Mouse (Mus musculus): ENCODE results near the gene Gpr153. TPM values are rescaled to one million over a fixed set of nuclear protein-coding genes. Genes with fewer than 3 reads are reported as not detected.
A peak's percentile ranks its signal among the peaks of the same experiment; 100 is the strongest.

Gene Gpr153
- polyA plus RNA-seq, 1 experiment: 7.9 TPM

- H3K27me3 ChIP-seq (ENCODE audit: control insufficient read depth, insufficient read depth, low read length, poor library complexity, severe bottlenecking): no peaks in the 10 kb centered on the region
- no peaks in the 10 kb centered on the region for H3K9me3 ChIP-seq (replicated peaks; ENCODE audit: control insufficient read depth, insufficient read depth, low read length, poor library complexity, severe bottlenecking)
- H3K4me3 ChIP-seq (ENCODE audit: low read depth, low read length): no peak overlapping the region
- TF ChIP-seq CTCF (IDR thresholded peaks at IDR 0.05; ENCODE audit: low read depth, low read length) (peak; percentile 79), EP300 (IDR thresholded peaks at IDR 0.05; ENCODE audit: insufficient read depth, low read depth, low read length) (no peak)
- H3K27ac ChIP-seq (ENCODE audit: insufficient read depth, low read length): no peak overlapping the region
- peaks cover 8% of the 10 kb centered on the region for H3K4me1 ChIP-seq (ENCODE audit: control insufficient read depth, insufficient read depth, low read length)
- H3K36me3 ChIP-seq (ENCODE audit: control insufficient read depth, insufficient read depth, low read length, poor library complexity, severe bottlenecking): peaks cover 58% of the 10 kb centered on the region
- peak overlapping the region; percentile 30 for H3K9ac ChIP-seq (ENCODE audit: low read depth, poor library complexity, severe bottlenecking)
Observed at GRCm38 (mm10) chr4:152328691-152329090, 54.7 kb downstream of the Gpr153 start.

GRCm38 (mm10) chr4:152332952-152333351 is 58.9 kb downstream of the Gpr153 start:
- Histone ChIP-seq H3K4me3 (ENCODE audit: low read depth, low read length) (no peak overlapping the region), H3K9me3 (replicated peaks; ENCODE audit: control insufficient read depth, insufficient read depth, low read length, poor library complexity, severe bottlenecking) (no peaks in the 10 kb centered on the region), H3K9ac (ENCODE audit: low read depth, poor library complexity, severe bottlenecking) (no peak overlapping the region), H3K36me3 (ENCODE audit: control insufficient read depth, insufficient read depth, low read length, poor library complexity, severe bottlenecking) (peaks cover 56% of the 10 kb centered on the region), H3K27me3 (ENCODE audit: control insufficient read depth, insufficient read depth, low read length, poor library complexity, severe bottlenecking) (no peaks in the 10 kb centered on the region), H3K4me1 (ENCODE audit: control insufficient read depth, insufficient read depth, low read length) (peaks cover 8% of the 10 kb centered on the region), H3K27ac (ENCODE audit: insufficient read depth, low read length) (0 out of 2 replicates have a peak overlapping the region, but pooled peaks have one; percentile 16)
- TF ChIP-seq EP300 (IDR thresholded peaks at IDR 0.05; ENCODE audit: insufficient read depth, low read depth, low read length) (no peak), POLR2A (IDR thresholded peaks at IDR 0.05; ENCODE audit: insufficient read depth, low read length) (no peak), CTCF (IDR thresholded peaks at IDR 0.05; ENCODE audit: low read depth, low read length) (peak; percentile 100)

- Histone ChIP-seq H3K27ac (ENCODE audit: insufficient read depth, low read length) (no peak overlapping the region), H3K36me3 (ENCODE audit: control insufficient read depth, insufficient read depth, low read length, poor library complexity, severe bottlenecking) (peaks cover 53% of the 10 kb centered on the region), H3K9me3 (replicated peaks; ENCODE audit: control insufficient read depth, insufficient read depth, low read length, poor library complexity, severe bottlenecking) (no peaks in the 10 kb centered on the region), H3K9ac (ENCODE audit: low read depth, poor library complexity, severe bottlenecking) (no peak overlapping the region), H3K4me3 (ENCODE audit: low read depth, low read length) (no peak overlapping the region), H3K4me1 (ENCODE audit: control insufficient read depth, insufficient read depth, low read length) (peaks cover 8% of the 10 kb centered on the region), H3K27me3 (ENCODE audit: control insufficient read depth, insufficient read depth, low read length, poor library complexity, severe bottlenecking) (no peaks in the 10 kb centered on the region)
- TF ChIP-seq POLR2A (IDR thresholded peaks at IDR 0.05; ENCODE audit: insufficient read depth, low read length) (no peak), CTCF (IDR thresholded peaks at IDR 0.05; ENCODE audit: low read depth, low read length) (no peak)
Observed at GRCm38 (mm10) chr4:152333587-152333986, 59.6 kb downstream of the Gpr153 start.

Other genes with a start within 250 kb of the Gpr153 start
- 13.4 and 13.5 TPM in 2 replicates for gene Zbtb48, start 246.6 kb upstream of the Gpr153 start, polyA plus RNA-seq (2011; ENCODE audit: insufficient read depth, insufficient read length, low read depth, missing spikeins)
- gene Tas1r1, start 235.7 kb upstream of the Gpr153 start, polyA plus RNA-seq (2011; ENCODE audit: insufficient read depth, insufficient read length, low read depth, missing spikeins): 0.38 and 0.55 TPM in 2 replicates
- 71.0 and 71.7 TPM in 2 replicates for gene Nol9, start 234.9 kb upstream of the Gpr153 start, polyA plus RNA-seq (2011; ENCODE audit: insufficient read depth, insufficient read length, low read depth, missing spikeins)
- gene Plekhg5, start 201.7 kb upstream of the Gpr153 start, polyA plus RNA-seq (2011; ENCODE audit: insufficient read depth, insufficient read length, low read depth, missing spikeins): 17.5 and 20.5 TPM in 2 replicates
- 1.5 and 2.0 TPM in 2 replicates for gene Tnfrsf25, start 158.3 kb upstream of the Gpr153 start, polyA plus RNA-seq (2011; ENCODE audit: insufficient read depth, insufficient read length, low read depth, missing spikeins)
- gene Espn, start 121.9 kb upstream of the Gpr153 start, polyA plus RNA-seq (2011; ENCODE audit: insufficient read depth, insufficient read length, low read depth, missing spikeins): 18.8 and 19.3 TPM in 2 replicates
- gene Hes2, start 115.4 kb upstream of the Gpr153 start, polyA plus RNA-seq (2011; ENCODE audit: insufficient read depth, insufficient read length, low read depth, missing spikeins): 0.39 TPM in 1 of 2 replicates, not detected in the other
- gene Acot7, start 96.1 kb upstream of the Gpr153 start, polyA plus RNA-seq (2011; ENCODE audit: insufficient read depth, insufficient read length, low read depth, missing spikeins): 49.5 and 52.6 TPM in 2 replicates
- gene Hes3, start 17.4 kb downstream of the Gpr153 start, polyA plus RNA-seq (2011; ENCODE audit: insufficient read depth, insufficient read length, low read depth, missing spikeins): not detected in 2 replicates
- 21.4 and 22.8 TPM in 2 replicates for gene Icmt, start 23.0 kb downstream of the Gpr153 start, polyA plus RNA-seq (2011; ENCODE audit: insufficient read depth, insufficient read length, low read depth, missing spikeins)
- gene Rnf207, start 44.8 kb downstream of the Gpr153 start, polyA plus RNA-seq (2011; ENCODE audit: insufficient read depth, insufficient read length, low read depth, missing spikeins): 3.2 and 4.2 TPM in 2 replicates
- 1,917 and 1,978 TPM in 2 replicates for gene Rpl22, start 51.5 kb downstream of the Gpr153 start, polyA plus RNA-seq (2011; ENCODE audit: insufficient read depth, insufficient read length, low read depth, missing spikeins)
- gene Chd5, start 64.4 kb downstream of the Gpr153 start, polyA plus RNA-seq (2011; ENCODE audit: insufficient read depth, insufficient read length, low read depth, missing spikeins): 5.4 and 5.8 TPM in 2 replicates
- gene Nphp4, start 202.5 kb downstream of the Gpr153 start, polyA plus RNA-seq (2011; ENCODE audit: insufficient read depth, insufficient read length, low read depth, missing spikeins): 4.8 and 5.2 TPM in 2 replicates
- gene Kcnab2, start 203.6 kb downstream of the Gpr153 start, polyA plus RNA-seq (2011; ENCODE audit: insufficient read depth, insufficient read length, low read depth, missing spikeins): 2.9 and 3.5 TPM in 2 replicates

Measured in ES-Bruce4 (cell line).